Mouse (Mus musculus) myocyte (in vitro differentiated cells): ENCODE measurements at regions not wholly inside any gene's neighbourhood (a gene's known extent, or its start where the extent isn't known, plus 50 kb on each side); places are given as distances from the start of the nearest gene placed in this dataset.

Experiments used
- CEBPB ChIP-seq: IDR thresholded peaks from 2 replicates; pipeline ENCODE4 v1.6.1; 2011; ENCODE audit warnings: mild to moderate bottlenecking, moderate library complexity; ENCODE audit not compliant: poor library complexity, insufficient read depth, severe bottlenecking
- E2F4 ChIP-seq: IDR thresholded peaks from one replicate; pipeline ENCODE4 v1.6.1; 2011; ENCODE audit warnings: mild to moderate bottlenecking, control low read depth, moderate library complexity; ENCODE audit not compliant: insufficient read depth
- MAX ChIP-seq: IDR thresholded peaks from one replicate; pipeline ENCODE4 v1.6.1; 2011; ENCODE audit warnings: low read depth, mild to moderate bottlenecking, control low read depth
- MYOD1 ChIP-seq, 3 experiments: IDR thresholded peaks; one replicate each; pipeline ENCODE4 v1.6.1; 2011; ENCODE audit warnings: control low read depth in 2 of 3, low read depth in 2 of 3, mild to moderate bottlenecking in 2 of 3, moderate library complexity in 1 of 3; ENCODE audit not compliant: insufficient read length in 2 of 3, control insufficient read depth in 1 of 3
- MYOG ChIP-seq, 3 experiments: IDR thresholded peaks; one replicate each; pipeline ENCODE4 v1.6.1; 2011; ENCODE audit warnings: control low read depth in 2 of 3, low read depth in 2 of 3, mild to moderate bottlenecking in 2 of 3; ENCODE audit not compliant: insufficient read length in 2 of 3, control insufficient read depth in 1 of 3, insufficient read depth in 1 of 3
- POLR2A ChIP-seq: IDR thresholded peaks from one replicate; pipeline ENCODE4 v1.6.1; 2011; ENCODE audit warnings: low read depth, mild to moderate bottlenecking, control low read depth, moderate library complexity; ENCODE audit not compliant: insufficient read length
- POLR2AphosphoS2 ChIP-seq: IDR thresholded peaks from one replicate; pipeline ENCODE4 v1.6.1; 2011; ENCODE audit warnings: low read depth, control low read depth; ENCODE audit not compliant: insufficient read length
- SRF ChIP-seq: IDR thresholded peaks from one replicate; pipeline ENCODE4 v1.6.1; 2011; ENCODE audit warnings: low read depth; ENCODE audit not compliant: control insufficient read depth, insufficient read length
- TCF3 ChIP-seq: IDR thresholded peaks from one replicate; pipeline ENCODE4 v1.6.1; 2011; ENCODE audit warnings: low read depth, control low read depth; ENCODE audit not compliant: insufficient read length
- USF1 ChIP-seq: IDR thresholded peaks from one replicate; pipeline ENCODE4 v1.6.1; 2011; ENCODE audit warnings: low read depth, mild to moderate bottlenecking, control low read depth, moderate library complexity

- TF ChIP-seq TCF3 = no peak
- no peak for TF ChIP-seq POLR2AphosphoS2
- no peak for TF ChIP-seq MAX
- no peak for TF ChIP-seq POLR2A
- no peak for TF ChIP-seq USF1
- TF ChIP-seq MYOG (IDR thresholded peaks at IDR 0.05; ENCODE audit: control insufficient read depth in 1 of 3, insufficient read depth in 1 of 3, insufficient read length in 2 of 3, low read depth in 2 of 3) = no peak
- no peak for TF ChIP-seq CEBPB
- TF ChIP-seq E2F4 = no peak
- TF ChIP-seq MYOD1 (IDR thresholded peaks at IDR 0.05; ENCODE audit: control insufficient read depth in 1 of 3, insufficient read length in 2 of 3, low read depth in 2 of 3) = no peak
- TF ChIP-seq SRF = no peak
These were observed 251.2 kb upstream of the Gli3 start for GRCm38 (mm10) chr13:15211635-15212352.
